Mouse (Mus musculus) testis, adult 2 months (tissue): ENCODE measurements around the gene Cdhr4.

Experiments
- CTCF ChIP-seq: fragments of 200-500 bp; IDR thresholded peaks from 2 replicates; pipeline ENCODE4 v1.5.1; 2012; ENCODE audit warnings: low read depth, mild to moderate bottlenecking, inconsistent platforms, low read length, moderate library complexity; ENCODE audit not compliant: control insufficient read depth, insufficient read depth, insufficient replicate concordance
- POLR2A ChIP-seq: fragments of 200-500 bp; IDR thresholded peaks from 2 replicates; pipeline ENCODE4 v1.6.1; 2012; ENCODE audit warnings: low read depth, mild to moderate bottlenecking, inconsistent platforms, low read length, moderate library complexity; ENCODE audit not compliant: control insufficient read depth

DNA sequence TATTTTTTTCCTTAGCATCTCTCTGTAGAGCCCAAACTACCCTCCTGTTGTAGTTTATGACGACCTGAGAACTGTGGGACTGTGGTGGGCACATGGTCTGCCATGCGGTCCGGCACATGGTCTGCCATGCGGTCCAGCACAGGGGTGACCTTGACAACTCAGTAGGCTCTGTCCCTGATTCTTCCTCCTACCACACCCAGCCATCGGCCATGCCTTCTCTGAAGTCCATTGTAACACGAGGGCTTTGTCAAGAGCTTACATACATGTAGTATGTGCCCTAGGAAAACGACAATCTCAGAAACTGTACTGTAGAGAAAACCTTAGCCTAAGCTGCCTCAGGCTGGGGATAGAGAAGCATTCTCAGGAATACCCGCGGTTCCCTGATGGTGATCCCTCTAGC, 27.6 kb upstream of the Cdhr4 start:
- TF ChIP-seq POLR2A (no peak), CTCF (no peak)
